Mouse (Mus musculus): ENCODE results near the gene Prkcd.
"Not testable (repeated sequence)": the region's sequence is repeated elsewhere in the genome, so short reads cannot be mapped to it uniquely, and the experiment has no call there.

Prkcd gene

DNA sequence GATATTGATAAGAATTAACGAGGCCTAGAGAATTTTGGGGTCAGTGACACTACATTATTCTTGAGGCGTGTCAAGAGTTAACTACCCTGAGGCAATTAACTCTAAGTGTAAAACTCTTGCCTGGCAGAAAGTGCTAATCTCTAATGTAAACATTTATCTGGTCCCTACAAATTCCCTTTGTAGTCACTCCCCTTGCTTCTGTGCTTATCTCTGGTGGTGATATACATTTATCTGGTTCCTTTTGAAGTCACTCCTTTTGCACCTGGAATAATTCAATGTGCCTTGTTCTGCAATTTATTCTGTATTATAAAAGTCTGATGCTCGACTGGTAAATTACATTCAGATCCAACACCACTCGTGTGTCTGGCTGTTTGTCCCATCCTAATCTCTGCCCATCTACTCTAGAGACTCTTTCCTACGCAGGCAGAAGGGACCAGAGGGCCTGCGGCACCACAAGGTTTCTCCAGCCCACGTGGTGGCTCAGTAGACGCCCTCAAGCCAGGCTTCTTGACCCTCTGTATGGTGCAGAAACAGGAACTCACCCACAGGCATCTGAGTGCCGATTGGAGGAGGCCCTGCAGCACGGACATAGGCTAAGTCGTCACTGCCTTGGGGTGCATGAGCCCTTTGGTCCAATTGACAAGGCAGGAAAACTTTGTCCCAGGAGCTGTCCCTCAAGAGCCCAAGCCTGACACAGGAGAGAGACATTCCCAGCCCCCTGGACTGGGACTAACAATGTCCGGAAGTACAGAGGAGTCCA is 48.5 kb downstream of the Prkcd start:
- ATAC-seq (ENCODE audit: insufficient number of reproducible peaks, low FRiP score, low TSS enrichment) = not testable (repeated sequence)

GRCm38 (mm10) chr14:30576260-30576659 is 49.8 kb downstream of the Prkcd start:
- ATAC-seq (ENCODE audit: insufficient number of reproducible peaks, low FRiP score, low TSS enrichment) = no peak

GRCm38 (mm10) chr14:30575791-30576190 is 50.2 kb downstream of the Prkcd start:
- no peak for ATAC-seq (ENCODE audit: insufficient number of reproducible peaks, low FRiP score, low TSS enrichment)

DNA sequence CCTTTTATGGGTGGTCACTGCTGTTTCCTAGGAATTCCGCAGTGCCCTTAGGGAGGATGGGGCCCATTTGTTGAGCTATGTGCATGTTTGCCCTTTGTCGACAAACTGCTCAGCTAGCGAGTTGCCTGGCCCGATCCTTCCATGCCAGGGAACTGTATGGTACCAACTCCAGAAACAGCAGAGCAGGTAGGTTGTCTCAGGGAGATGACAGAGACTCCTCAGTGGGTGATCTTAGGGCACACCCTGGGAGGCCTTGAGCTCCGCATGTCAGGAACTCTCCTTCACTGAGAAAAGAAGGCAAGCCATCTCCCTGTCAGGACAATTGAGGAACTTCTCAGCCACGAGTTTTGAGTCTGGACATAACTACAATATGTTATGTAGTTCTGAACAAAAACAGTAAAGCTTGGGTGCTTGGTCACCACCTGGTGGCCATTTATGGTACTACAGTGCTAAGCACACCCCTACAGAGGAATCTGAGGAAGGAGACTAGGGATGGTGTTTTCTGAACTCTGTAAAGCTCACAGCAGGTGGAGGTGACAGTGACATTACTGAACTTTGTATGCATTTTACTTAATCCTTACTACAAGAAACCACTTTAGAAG is 51.9 kb downstream of the Prkcd start:
- ATAC-seq (ENCODE audit: insufficient number of reproducible peaks, low FRiP score, low TSS enrichment) = 0 out of 2 replicates have a peak, but pooled peaks have one; percentile 68

- ATAC-seq (ENCODE audit: insufficient number of reproducible peaks, low FRiP score, low TSS enrichment) = no peak
These were observed 52.8 kb downstream of the Prkcd start for GRCm38 (mm10) chr14:30573235-30573634.

DNA sequence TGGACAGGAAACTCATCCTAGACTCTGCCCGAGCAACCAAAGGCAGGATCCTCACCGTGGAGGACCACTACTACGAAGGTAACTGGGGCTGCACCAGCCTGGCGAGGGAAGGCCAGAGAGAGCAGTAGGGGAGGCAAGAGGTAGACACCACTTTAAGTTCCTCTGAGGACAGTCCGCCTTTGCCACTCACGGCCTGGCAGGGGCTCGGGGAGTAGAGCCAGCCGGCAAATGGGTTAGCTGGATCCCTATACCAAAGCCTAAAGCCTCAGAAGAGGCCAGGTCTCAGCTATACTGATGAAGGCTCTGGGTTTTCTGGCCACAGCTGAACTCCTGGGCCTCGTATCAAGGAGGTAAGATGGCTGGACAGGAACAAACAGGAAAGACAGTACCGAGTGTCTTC is 53.8 kb downstream of the Prkcd start:
- no peak for ATAC-seq (ENCODE audit: insufficient number of reproducible peaks, low FRiP score, low TSS enrichment)

GRCm38 (mm10) chr14:30570303-30570702 is 55.7 kb downstream of the Prkcd start:
- no peak for ATAC-seq (ENCODE audit: insufficient number of reproducible peaks, low FRiP score, low TSS enrichment)

GRCm38 (mm10) chr14:30568016-30568415 is 58.0 kb downstream of the Prkcd start:
- ATAC-seq (ENCODE audit: insufficient number of reproducible peaks, low FRiP score, low TSS enrichment) = no peak

DNA sequence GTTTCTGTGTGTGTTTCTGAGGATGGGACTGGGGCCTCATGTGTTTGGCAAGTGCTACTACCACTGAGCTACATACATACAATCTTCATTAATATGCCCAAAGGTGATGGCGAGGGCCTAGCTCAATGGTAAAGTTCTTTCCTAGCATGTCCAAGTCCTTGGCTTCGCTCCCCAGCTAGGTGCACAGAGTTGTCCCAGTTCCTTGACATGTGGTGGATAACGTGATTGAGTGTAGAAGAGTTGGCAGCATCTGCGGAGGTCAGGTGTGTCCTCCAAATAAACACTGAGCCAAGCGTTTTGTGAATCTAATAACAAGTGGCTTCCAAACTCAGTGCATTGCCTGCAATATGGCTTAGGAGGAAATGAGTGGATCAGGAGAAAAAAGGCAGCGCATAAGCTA is 59.7 kb downstream of the Prkcd start:
- no peak for ATAC-seq (ENCODE audit: insufficient number of reproducible peaks, low FRiP score, low TSS enrichment)

DNA sequence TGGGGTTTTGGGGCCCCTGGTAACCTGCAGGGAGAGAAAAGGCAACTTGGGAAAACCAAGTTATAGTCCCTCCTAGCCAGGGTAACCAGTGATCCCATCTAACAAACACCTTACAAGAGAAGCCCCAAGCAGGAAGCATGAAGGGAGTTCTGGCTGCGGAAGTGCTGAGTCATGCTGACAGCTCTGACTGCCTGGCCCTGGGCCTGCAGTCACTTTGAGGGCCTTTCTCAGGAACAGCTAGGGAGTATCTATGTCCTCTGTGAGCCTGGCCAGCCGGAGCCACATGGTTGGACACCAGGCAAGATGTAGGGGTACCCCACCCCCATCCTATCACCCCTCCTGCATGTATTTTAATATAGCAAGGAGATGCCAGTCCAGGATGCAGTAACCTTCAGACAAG is 61.6 kb downstream of the Prkcd start:
- ATAC-seq (ENCODE audit: insufficient number of reproducible peaks, low FRiP score, low TSS enrichment) = no peak

- no peak for ATAC-seq (ENCODE audit: insufficient number of reproducible peaks, low FRiP score, low TSS enrichment)
These were observed 63.7 kb downstream of the Prkcd start for GRCm38 (mm10) chr14:30562343-30562742.

- ATAC-seq (ENCODE audit: insufficient number of reproducible peaks, low FRiP score, low TSS enrichment) = no peak
These were observed 64.4 kb downstream of the Prkcd start for GRCm38 (mm10) chr14:30561470-30562187.

GRCm38 (mm10) chr14:30560803-30561389 is 65.1 kb downstream of the Prkcd start:
- no peak for ATAC-seq (ENCODE audit: insufficient number of reproducible peaks, low FRiP score, low TSS enrichment)

GRCm38 (mm10) chr14:30559321-30559850 is 66.6 kb downstream of the Prkcd start:
- peak; percentile 54; the same call in 1 of the 2 replicates for ATAC-seq (ENCODE audit: insufficient number of reproducible peaks, low FRiP score, low TSS enrichment)

DNA sequence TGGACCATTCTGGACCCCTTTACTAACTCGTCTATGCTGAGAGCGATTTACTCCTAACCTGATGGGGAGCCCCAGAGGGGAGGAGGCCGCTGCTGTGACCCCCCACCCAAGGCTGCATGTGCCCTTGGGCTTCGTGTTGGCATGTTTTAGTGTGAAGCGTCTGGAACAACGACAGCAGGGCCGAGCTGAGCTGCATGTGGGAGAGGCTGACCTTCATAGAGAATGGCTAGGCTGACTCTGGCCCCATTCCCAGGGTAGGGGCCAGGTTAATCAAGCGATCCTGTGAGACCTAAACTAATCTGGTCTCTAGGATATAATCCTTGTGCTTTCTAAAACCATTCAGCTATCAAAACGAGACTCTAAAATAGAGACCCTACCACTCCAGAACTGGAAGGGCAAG is 68.3 kb downstream of the Prkcd start:
- no peak for ATAC-seq (ENCODE audit: insufficient number of reproducible peaks, low FRiP score, low TSS enrichment)

DNA sequence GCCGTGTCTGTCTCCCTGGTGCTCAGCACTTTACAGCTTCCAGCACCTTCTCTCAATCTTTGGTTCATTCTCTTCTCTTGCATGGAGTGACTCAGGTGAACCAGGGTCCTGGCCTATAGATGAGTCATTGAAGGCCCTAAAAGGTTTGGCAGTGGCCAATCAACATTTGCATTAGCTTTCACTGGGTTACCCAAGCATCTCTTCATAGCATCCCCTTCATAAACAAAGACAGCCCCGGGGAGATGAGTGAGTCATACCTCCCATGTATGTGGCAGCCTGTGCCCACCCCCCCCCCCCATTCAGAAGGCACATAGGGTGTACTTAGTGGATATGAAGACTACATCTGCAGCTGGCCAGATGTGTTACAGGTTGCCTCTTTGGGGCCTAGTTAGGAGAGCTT is 69.4 kb downstream of the Prkcd start:
- no peak for ATAC-seq (ENCODE audit: insufficient number of reproducible peaks, low FRiP score, low TSS enrichment)

GRCm38 (mm10) chr14:30553185-30553584 is 72.8 kb downstream of the Prkcd start:
- no peak for ATAC-seq (ENCODE audit: insufficient number of reproducible peaks, low FRiP score, low TSS enrichment)

DNA sequence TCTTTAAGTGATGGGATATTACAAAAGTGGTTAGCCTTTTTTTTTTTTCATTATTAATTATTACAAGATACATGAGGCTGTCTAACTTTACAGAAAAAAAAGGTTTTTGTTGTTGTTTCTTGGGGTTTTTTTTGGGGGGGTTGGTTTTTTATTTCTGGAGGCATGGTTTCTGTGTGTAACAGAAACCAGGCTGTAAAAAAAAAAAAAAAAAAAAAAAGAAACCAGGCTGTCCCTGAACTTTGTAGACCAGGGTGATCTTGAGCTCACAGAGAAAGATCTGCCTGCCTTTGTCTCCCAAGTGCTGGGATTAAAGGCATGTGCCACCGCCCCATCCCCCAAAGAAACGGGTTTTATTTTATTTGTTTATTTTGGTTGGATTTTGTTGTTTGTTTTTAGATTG is 74.0 kb downstream of the Prkcd start:
- ATAC-seq (ENCODE audit: insufficient number of reproducible peaks, low FRiP score, low TSS enrichment) = no peak

DNA sequence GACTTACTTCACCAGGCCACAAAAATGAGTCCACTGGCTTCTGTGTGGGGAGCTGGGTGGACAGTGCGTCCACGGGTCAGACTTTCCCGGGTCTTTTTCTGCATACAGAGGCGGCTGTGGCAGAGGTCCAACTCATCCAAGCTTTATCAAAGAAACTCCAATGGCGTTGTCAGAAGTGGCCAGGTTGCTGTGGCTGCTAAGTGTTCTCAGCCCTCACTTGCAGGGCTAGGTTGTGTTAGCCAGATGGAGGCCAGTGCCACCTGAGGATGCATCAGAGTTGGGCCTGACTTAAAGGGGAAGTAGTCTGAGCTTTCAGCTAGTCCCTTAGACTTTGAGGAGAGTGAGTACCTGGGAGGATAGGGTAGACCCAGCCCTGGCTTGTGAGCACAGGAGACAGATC is 74.5 kb downstream of the Prkcd start:
- ATAC-seq (ENCODE audit: insufficient number of reproducible peaks, low FRiP score, low TSS enrichment) = no peak

GRCm38 (mm10) chr14:30550232-30551070 is 75.6 kb downstream of the Prkcd start:
- no peak for ATAC-seq (ENCODE audit: insufficient number of reproducible peaks, low FRiP score, low TSS enrichment)
